Mouse (Mus musculus) left cerebral cortex, postnatal 36 days (tissue): Measurements from ENCODE around the gene Serp2. TPM values are rescaled to one million over a fixed set of nuclear protein-coding genes. Genes with fewer than 3 reads are reported as not detected.
A peak's percentile ranks its signal among the peaks of the same experiment; 100 is the strongest.

Experiments used
- DNase-seq, 2 experiments: peaks; one replicate each; pipeline ENCODE4 v3.0.0; 2021 to 2022; ENCODE audit warnings: low spot score in 2 of 2, mixed read lengths in 1 of 2
- intact Hi-C: fragments of 180-260 bp; cut with DNase I; formaldehyde crosslinking; loops from one replicate; pipeline ENCODE4 v1.15.1; 2025
- total RNA-seq, 2 experiments: library from RNA; stranded (reverse); gene quantifications; 2 replicates each; pipeline ENCODE4 v1.2.3; 2021

Serp2 gene
- total RNA-seq, 2 experiments from 2014 or later: 171 to 200 TPM

GRCm38 (mm10) chr14:76531027-76531660 lies 25.5 kb downstream of the Serp2 start:
- intact Hi-C loops: no loop called here

GRCm38 (mm10) chr14:76528641-76529040 lies 28.0 kb downstream of the Serp2 start:
- intact Hi-C loops: no loop called here
- DNase-seq: no peak

More at GRCm38 (mm10) chr14:76531027-76531660, 25.5 kb downstream of the Serp2 start:
- no peak for DNase-seq

- intact Hi-C loops: no loop called here
- no peak for DNase-seq
Measured at GRCm38 (mm10) chr14:76527758-76528313, 28.9 kb downstream of the Serp2 start.

DNA sequence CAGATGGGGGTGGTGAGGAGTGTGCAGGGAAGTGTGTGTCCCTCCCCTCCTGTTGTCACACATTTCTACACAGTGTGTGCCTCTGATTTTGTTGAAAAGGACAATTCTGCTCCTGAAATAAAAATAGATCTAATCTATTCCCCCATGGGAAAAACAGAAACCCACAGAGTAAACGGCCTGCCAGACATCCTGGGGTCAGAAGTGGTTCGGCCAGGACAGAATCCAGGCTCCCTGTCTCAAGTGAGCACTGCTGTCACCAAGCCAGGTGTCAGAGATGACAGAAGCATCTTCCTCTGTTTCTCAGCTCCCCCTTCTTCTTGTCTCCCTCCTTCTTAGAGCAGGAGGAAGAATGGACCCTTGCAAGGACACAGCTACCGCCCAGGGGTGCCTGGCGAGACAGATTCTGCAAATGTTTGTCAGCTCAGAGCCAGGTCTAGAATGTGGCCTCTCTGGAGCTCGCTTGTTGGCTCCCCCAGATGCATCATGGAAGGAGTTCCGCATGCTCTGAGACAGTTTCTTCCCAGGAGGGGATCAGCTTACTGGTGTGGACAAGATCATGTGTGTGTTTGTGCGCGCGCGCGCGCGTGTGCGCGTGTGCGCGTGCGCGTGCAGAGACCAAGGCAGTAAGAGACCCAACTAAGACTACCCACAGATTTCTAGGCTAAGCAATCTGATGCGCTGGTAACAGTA lies 29.5 kb downstream of the Serp2 start:
- intact Hi-C loops: no loop called here
- DNase-seq: no peak

- intact Hi-C loops: no loop called here
- no peak for DNase-seq
Measured at GRCm38 (mm10) chr14:76526467-76526866, 30.2 kb downstream of the Serp2 start.

DNA sequence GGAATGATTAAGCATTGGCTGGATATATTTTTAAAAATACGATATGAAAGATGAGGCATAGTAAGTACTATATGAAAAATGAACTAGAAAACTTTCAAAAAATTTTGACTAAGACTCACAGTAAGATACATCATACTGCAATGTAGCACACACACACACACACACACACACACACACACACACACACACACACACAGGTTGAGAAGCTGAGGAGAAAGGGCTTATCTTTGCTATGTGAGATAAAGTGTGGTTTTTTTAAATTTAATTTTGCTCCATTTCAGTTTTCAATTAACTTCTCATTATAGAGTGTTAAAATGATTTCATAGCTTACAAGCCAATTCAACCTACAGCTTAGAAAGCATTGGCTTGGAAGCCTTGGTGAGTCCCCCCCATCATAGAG lies 33.3 kb downstream of the Serp2 start:
- DNase-seq: no peak
- intact Hi-C loops: no loop called here

- no peak for DNase-seq
- intact Hi-C loops: no loop called here
Measured at GRCm38 (mm10) chr14:76521308-76521707, 35.4 kb downstream of the Serp2 start.

- intact Hi-C loops: no loop called here
- no peak for DNase-seq
Measured at GRCm38 (mm10) chr14:76520606-76521005, 36.1 kb downstream of the Serp2 start.

DNA sequence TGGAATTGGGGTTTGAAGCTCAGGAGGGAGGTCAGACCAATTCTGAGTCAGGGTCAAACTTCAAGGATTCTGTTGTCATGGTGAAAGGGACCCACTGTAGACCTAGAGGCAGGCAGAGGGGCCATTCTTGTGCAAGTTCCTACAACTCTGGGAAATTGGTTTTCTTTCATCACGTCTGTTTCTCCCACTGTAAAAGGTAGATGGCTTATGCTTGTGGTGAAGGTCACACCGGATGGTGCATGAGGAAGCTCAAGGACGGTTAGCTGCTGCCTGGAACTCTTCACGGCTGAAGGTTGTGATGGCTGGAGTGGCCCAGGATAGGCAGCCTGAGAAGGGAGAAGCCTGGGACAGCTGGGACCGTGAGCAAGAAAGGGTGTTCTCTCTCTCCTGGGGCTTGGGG lies 38.5 kb downstream of the Serp2 start:
- DNase-seq: no peak
- intact Hi-C loops: no loop called here

- intact Hi-C loops: no loop called here
- DNase-seq: no peak
Measured at GRCm38 (mm10) chr14:76515620-76516019, 41.1 kb downstream of the Serp2 start.

GRCm38 (mm10) chr14:76514050-76514585 lies 42.6 kb downstream of the Serp2 start:
- intact Hi-C loops: no loop called here
- no peak for DNase-seq

GRCm38 (mm10) chr14:76513395-76514049 lies 43.2 kb downstream of the Serp2 start:
- intact Hi-C loops: no loop called here
- DNase-seq: no peak

GRCm38 (mm10) chr14:76511971-76512370 lies 44.7 kb downstream of the Serp2 start:
- intact Hi-C loops: no loop called here
- DNase-seq: no peak

- DNase-seq: peak in 1 of 2 experiments; percentile 40
- intact Hi-C loops: loop anchor here (5.0 kb wide), 1 partner anchor 114 kb away; no protein-coding TSS in a partner anchor
Measured at GRCm38 (mm10) chr14:76508701-76509100, 48.0 kb downstream of the Serp2 start.

GRCm38 (mm10) chr14:76507804-76508500 lies 48.7 kb downstream of the Serp2 start:
- DNase-seq: no peak
- intact Hi-C loops: loop anchor here (5.0 kb wide), 1 partner anchor 114 kb away; no protein-coding TSS in a partner anchor

DNA sequence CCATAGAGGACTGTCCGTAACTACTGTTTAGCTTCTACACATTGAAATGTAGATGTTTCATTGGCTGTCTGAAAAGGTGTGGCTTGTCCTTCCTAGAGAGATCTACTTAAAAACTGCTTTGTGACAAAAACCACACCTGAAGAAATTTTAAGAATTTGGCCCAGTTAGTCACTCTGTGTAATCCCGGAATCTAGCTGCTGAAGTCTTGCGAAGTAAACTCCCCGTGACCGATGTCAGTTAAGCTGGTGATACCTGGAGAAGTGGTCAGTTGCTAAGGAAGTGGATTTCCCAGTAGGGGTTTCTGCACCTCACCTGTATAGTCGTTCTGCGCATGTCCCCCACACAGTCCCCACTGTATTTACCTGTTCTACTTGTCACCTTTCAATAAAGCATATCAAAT lies 49.3 kb downstream of the Serp2 start:
- intact Hi-C loops: loop anchor here (5.0 kb wide), 1 partner anchor 115 kb away; no protein-coding TSS in a partner anchor
- DNase-seq: no peak

GRCm38 (mm10) chr14:76506425-76507205 lies 50.1 kb downstream of the Serp2 start:
- peak in 1 of 2 experiments; percentile 42 for DNase-seq
- intact Hi-C loops: loop anchor here (5.0 kb wide), 1 partner anchor 116 kb away; no protein-coding TSS in a partner anchor

- DNase-seq: peak; percentile 76 to 83
- intact Hi-C loops: loop anchor here (1.0 to 5.0 kb wide), 3 partner anchors 49 to 314 kb away; no protein-coding TSS in a partner anchor
Measured at GRCm38 (mm10) chr14:76505439-76506220, 51.1 kb downstream of the Serp2 start.
